In genomic region chr5:114206158-114206557, GRCm38 (mm10) we compare ENCODE assay signal across 19 mouse cellular contexts.
"Had no signal": no experiment of that assay in that cellular context is flagged by ENCODE, and none has a peak within 500 bp of the region (broad histone marks: within the 10 kb centered on the region; RNA-seq: fewer than 3 reads in every experiment).

No protein-coding gene starts in this region.

- H3K9me3 ChIP-seq: midbrain, embryonic 10.5 days; midbrain, embryonic 12.5 days; neural tube, embryonic 13.5 days; neural tube, embryonic 15.5 days had no signal

- H3K36me3 ChIP-seq: midbrain, embryonic 10.5 days; midbrain, embryonic 12.5 days; neural tube, embryonic 13.5 days; neural tube, embryonic 15.5 days had no signal

- H3K27ac ChIP-seq: midbrain, embryonic 10.5 days; midbrain, embryonic 12.5 days; neural tube, embryonic 13.5 days; neural tube, embryonic 15.5 days had no signal

- H3K9ac ChIP-seq: lung, embryonic 14.5 days; midbrain, embryonic 12.5 days; neural tube, embryonic 13.5 days; neural tube, embryonic 15.5 days had no signal

- ATAC-seq: midbrain, embryonic 16.5 days had no signal

- H3K4me1 ChIP-seq: midbrain, embryonic 10.5 days; midbrain, embryonic 12.5 days; neural tube, embryonic 13.5 days; neural tube, embryonic 15.5 days had no signal

- H3K27me3 ChIP-seq: midbrain, embryonic 12.5 days; neural tube, embryonic 13.5 days; neural tube, embryonic 15.5 days had no signal

- DNase-seq: lung, adult 18-20 months; lung, embryonic 14.5 days; lung, postnatal 10 days; lung, postnatal 4 days; midbrain, embryonic 14.5 days; retina, postnatal 1 day; right cerebral cortex, adult 18-20 months; right cerebral cortex, postnatal 25 days; right cerebral cortex, postnatal 4 days; spleen, adult 18-20 months; thymus, adult 18-20 months; thymus, postnatal 14 days; thymus, postnatal 36 days had no signal

- H3K4me2 ChIP-seq: lung, embryonic 14.5 days; midbrain, embryonic 12.5 days; neural tube, embryonic 13.5 days; neural tube, embryonic 15.5 days had no signal

- H3K4me3 ChIP-seq: midbrain, embryonic 10.5 days; midbrain, embryonic 12.5 days; myocyte; neural tube, embryonic 13.5 days; neural tube, embryonic 15.5 days had no signal
